In genomic region chrX:56597887-56598640, GRCm38 (mm10) we compare ENCODE assay signal across 8 mouse cellular contexts. TPM values are rescaled to one million over a fixed set of nuclear protein-coding genes. Genes with fewer than 3 reads are reported as not detected.
DNase-seq lines count a peak whose midpoint lies in the region; ATAC-seq and TF ChIP-seq lines count a peak whose summit lies in the region.

Mmgt1 (minus strand) TSS chrX:56598069.

- H3K79me2 ChIP-seq in heart, adult 2 months (replicated peaks; ENCODE audit: control insufficient read depth, insufficient read depth, low read length) = peaks cover 1% of the 10 kb centered on the region; the same call in 1 of the 2 replicates

- peak; percentile 99 for ATAC-seq in embryonic facial prominence, embryonic 14.5 days (ENCODE audit: low read depth)
- peak; percentile 99 for ATAC-seq in limb, embryonic 13.5 days (ENCODE audit: low FRiP score, low read depth)
- ATAC-seq in midbrain, embryonic 16.5 days = peak; percentile 99

- H3K4me3 ChIP-seq in embryonic facial prominence, embryonic 14.5 days (ENCODE audit: low read depth, low read length) = peak within 1 kb of the TSS; percentile 64
- H3K4me3 ChIP-seq in heart, adult 2 months = peak within 1 kb of the TSS; percentile 54
- H3K4me3 ChIP-seq in limb, embryonic 13.5 days = peak within 1 kb of the TSS; percentile 68
- H3K4me3 ChIP-seq in midbrain, embryonic 16.5 days (ENCODE audit: low read depth, low read length) = peak within 1 kb of the TSS; percentile 62

- TF ChIP-seq CTCF in heart, adult 2 months (IDR thresholded peaks at IDR 0.05) = no peak

- intact Hi-C loops in heart, adult 2 months (cut with DNase I) = no loop called here

- H3K27me3 ChIP-seq in embryonic facial prominence, embryonic 14.5 days (replicated peaks; ENCODE audit: control insufficient read depth, insufficient read depth, low read length) = no peaks in the 10 kb centered on the region
- no peaks in the 10 kb centered on the region for H3K27me3 ChIP-seq in heart, adult 2 months (ENCODE audit: control insufficient read depth, insufficient read depth, low read length)
- H3K27me3 ChIP-seq in limb, embryonic 13.5 days = no peaks in the 10 kb centered on the region
- no peaks in the 10 kb centered on the region for H3K27me3 ChIP-seq in midbrain, embryonic 16.5 days (ENCODE audit: control insufficient read depth, insufficient read depth, low read depth, low read length)

- 0 out of 2 replicates have a peak, but pooled peaks have one; percentile 13 for TF ChIP-seq EP300 in heart, adult 2 months (IDR thresholded peaks at IDR 0.05; ENCODE audit: insufficient read depth, low read depth, low read length)

- H3K4me1 ChIP-seq in embryonic facial prominence, embryonic 14.5 days (ENCODE audit: control insufficient read depth, insufficient read depth, low read length) = no peaks in the 10 kb centered on the region; the same call in 1 of the 2 replicates
- H3K4me1 ChIP-seq in heart, adult 2 months (ENCODE audit: control insufficient read depth, insufficient read depth, low read length) = no peaks in the 10 kb centered on the region
- H3K4me1 ChIP-seq in limb, embryonic 13.5 days = peaks cover 4% of the 10 kb centered on the region; the same call in 1 of the 2 replicates
- peaks cover 8% of the 10 kb centered on the region for H3K4me1 ChIP-seq in midbrain, embryonic 16.5 days (ENCODE audit: control insufficient read depth, insufficient read depth, low read length)

- H3K9me3 ChIP-seq in embryonic facial prominence, embryonic 14.5 days (ENCODE audit: control insufficient read depth, low read length) = no peaks in the 10 kb centered on the region
- H3K9me3 ChIP-seq in limb, embryonic 13.5 days = no peaks in the 10 kb centered on the region
- H3K9me3 ChIP-seq in midbrain, embryonic 16.5 days (replicated peaks; ENCODE audit: control insufficient read depth, low read length, poor library complexity, severe bottlenecking) = no peaks in the 10 kb centered on the region

- peak; percentile 97 for DNase-seq in 3T3-L1 (ENCODE audit: low read depth, low spot score)
- DNase-seq in adrenal gland, postnatal 4 days (ENCODE audit: low spot score in 2 of 2) = peak; percentile 68 to 73
- peak; percentile 97 for DNase-seq in embryonic facial prominence, embryonic 14.5 days (ENCODE audit: low spot score)
- peak; percentile 89 to 95 for DNase-seq in heart, adult 2 months
- DNase-seq in kidney, adult 8-10 months = peak; percentile 92 to 96
- DNase-seq in spleen, postnatal 10 days (ENCODE audit: low spot score in 2 of 2) = peak; percentile 81 to 87

- peak within 1 kb of the TSS; percentile 77 for H3K27ac ChIP-seq in embryonic facial prominence, embryonic 14.5 days (replicated peaks; ENCODE audit: low read depth, low read length)
- peak within 1 kb of the TSS; percentile 72 for H3K27ac ChIP-seq in heart, adult 2 months
- peak within 1 kb of the TSS; percentile 69 for H3K27ac ChIP-seq in limb, embryonic 13.5 days
- H3K27ac ChIP-seq in midbrain, embryonic 16.5 days (ENCODE audit: low read length) = peak within 1 kb of the TSS; percentile 84

- peak within 1 kb of the TSS; percentile 60 for H3K4me2 ChIP-seq in embryonic facial prominence, embryonic 14.5 days (ENCODE audit: low read depth, low read length)
- peak within 1 kb of the TSS; percentile 66 for H3K4me2 ChIP-seq in limb, embryonic 13.5 days (replicated peaks)
- H3K4me2 ChIP-seq in midbrain, embryonic 16.5 days (ENCODE audit: low read length) = peak within 1 kb of the TSS; percentile 58

- TF ChIP-seq POLR2A in heart, adult 2 months (IDR thresholded peaks at IDR 0.05; ENCODE audit: insufficient read depth, low read depth, low read length) = peak; percentile 55

- peak within 1 kb of the TSS; percentile 83 for H3K9ac ChIP-seq in embryonic facial prominence, embryonic 14.5 days (ENCODE audit: low read depth, low read length)
- H3K9ac ChIP-seq in heart, adult 2 months (ENCODE audit: low read depth, low read length) = peak within 1 kb of the TSS; percentile 79
- peak within 1 kb of the TSS; percentile 80 for H3K9ac ChIP-seq in limb, embryonic 13.5 days
- peak within 1 kb of the TSS; percentile 78 for H3K9ac ChIP-seq in midbrain, embryonic 16.5 days (ENCODE audit: low read depth, low read length)

- 25% methylated on average over 43 of the region's 44 CpGs for WGBS in embryonic facial prominence, embryonic 14.5 days
- 15% methylated on average over 44 of the region's 44 CpGs for WGBS in heart, adult 2 months
- 14% methylated on average over 43 of the region's 44 CpGs for WGBS in limb, embryonic 13.5 days
- WGBS in midbrain, embryonic 16.5 days = 18% methylated on average over 44 of the region's 44 CpGs

- H3K36me3 ChIP-seq in embryonic facial prominence, embryonic 14.5 days (ENCODE audit: control insufficient read depth, insufficient read depth, low read length) = no peaks in the 10 kb centered on the region
- H3K36me3 ChIP-seq in heart, adult 2 months (ENCODE audit: control insufficient read depth, insufficient read depth, low read length) = no peaks in the 10 kb centered on the region
- peaks cover 6% of the 10 kb centered on the region; the same call in 1 of the 2 replicates for H3K36me3 ChIP-seq in limb, embryonic 13.5 days
- no peaks in the 10 kb centered on the region for H3K36me3 ChIP-seq in midbrain, embryonic 16.5 days (ENCODE audit: control insufficient read depth, insufficient read depth, low read length)

RNA-seq across cellular contexts. Expression of gene Mmgt1, which starts in this region (rescaled TPM):
- total RNA-seq in adrenal gland, postnatal 4 days (2021) = 10 to 100 TPM; 23.4 to 23.6 TPM
- 25.4 and 25.6 TPM in 2 replicates for polyA plus RNA-seq in embryonic facial prominence, embryonic 14.5 days (2014; fragmentation: Nextera tagmentation; extraction: Ambion mirVana)
- total RNA-seq in heart, adult 2 months (2021) = 10 to 100 TPM; 28.4 to 32.6 TPM
- polyA plus RNA-seq in heart, adult 2 months (2012; rRNA removed) = 12.1 and 26.4 TPM in 2 replicates
- 24.0 and 27.7 TPM in 2 replicates for polyA plus RNA-seq in limb, embryonic 13.5 days (2015; fragmentation: Nextera tagmentation; extraction: Ambion mirVana)
- 60.4 and 60.7 TPM in 2 replicates for polyA plus RNA-seq in midbrain, embryonic 16.5 days (2015; fragmentation: Nextera tagmentation; extraction: Ambion mirVana)

Comparison
In these comparisons a context has a peak if more than half of its experiments do, and no peak if none do; other contexts are left out.
1. Peak in every context shown above with its lines: DNase-seq, ATAC-seq, H3K4me3 ChIP-seq and H3K27ac ChIP-seq.